Mouse (Mus musculus): Measurements from ENCODE around the gene Arhgef2. TPM values are rescaled to one million over a fixed set of nuclear protein-coding genes. Genes with fewer than 3 reads are reported as not detected.
A peak's percentile ranks its signal among the peaks of the same experiment; 100 is the strongest.
"Not testable (repeated sequence)": the region's sequence is repeated elsewhere in the genome, so short reads cannot be mapped to it uniquely, and the experiment has no call there.

Gene Arhgef2
- polyA plus RNA-seq, 1 experiment from 2014 or later = 123 TPM

DNA sequence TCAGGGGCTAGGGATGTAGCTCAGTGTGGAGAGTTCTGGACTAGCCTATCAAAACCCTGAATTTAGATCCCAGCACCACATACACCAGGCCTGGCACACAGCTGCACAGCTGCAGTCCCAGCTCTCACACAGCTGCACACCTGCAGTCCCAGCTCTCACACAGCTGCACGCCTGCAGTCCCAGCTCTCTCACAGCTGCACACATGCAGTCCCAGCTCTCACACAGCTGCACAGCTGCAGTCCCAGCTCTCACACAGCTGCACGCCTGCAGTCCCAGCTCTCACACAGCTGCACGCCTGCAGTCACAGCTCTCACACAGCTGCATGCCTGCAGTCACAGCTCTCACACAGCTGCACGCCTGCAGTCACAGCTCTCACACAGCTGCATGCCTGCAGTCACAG lies 9.2 kb upstream of the Arhgef2 start:
- not testable (repeated sequence) for H3K36me3 ChIP-seq (ENCODE audit: control insufficient read depth, insufficient read depth, low read length); H3K4me2 ChIP-seq (ENCODE audit: low read depth, low read length); H3K27me3 ChIP-seq (ENCODE audit: control insufficient read depth, insufficient read depth, low read depth, low read length); H3K4me3 ChIP-seq (ENCODE audit: low read length); H3K9ac ChIP-seq (ENCODE audit: low read length); ATAC-seq (ENCODE audit: low read depth); H3K27ac ChIP-seq (ENCODE audit: low read length); H3K9me3 ChIP-seq (ENCODE audit: control insufficient read depth, low read length)
- 78% methylated on average over 4 of the region's 4 CpGs for WGBS
- H3K4me1 ChIP-seq (replicated peaks; ENCODE audit: control insufficient read depth, insufficient read depth, low read length) = peaks cover 17% of the 10 kb centered on the region

DNA sequence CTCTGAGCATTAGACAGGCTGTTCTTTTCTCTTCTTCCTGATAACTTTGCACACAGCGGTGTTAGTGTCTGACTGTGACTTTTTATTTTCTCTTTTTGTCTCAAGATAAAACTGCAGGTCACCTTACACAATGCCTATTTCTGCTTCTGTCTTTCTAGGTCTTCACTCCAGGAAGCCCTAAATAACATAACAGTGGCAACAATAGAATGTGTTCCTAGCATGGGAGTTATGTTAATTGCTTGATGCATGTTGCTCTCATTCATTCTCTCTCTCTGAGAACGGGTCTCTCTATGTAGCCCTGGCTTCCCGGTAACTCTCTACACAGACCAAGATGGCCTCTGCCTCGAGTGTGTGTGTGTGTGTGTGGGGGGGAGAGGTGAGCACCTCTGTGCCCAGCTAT lies 3.3 kb upstream of the Arhgef2 start:
- H3K4me2 ChIP-seq (ENCODE audit: low read depth, low read length) = no peak overlapping the region
- 73% methylated on average over 4 of the region's 4 CpGs for WGBS
- no peaks in the 10 kb centered on the region for H3K9me3 ChIP-seq (ENCODE audit: control insufficient read depth, low read length)
- H3K27me3 ChIP-seq (ENCODE audit: control insufficient read depth, insufficient read depth, low read depth, low read length) = no peaks in the 10 kb centered on the region
- peaks cover 5% of the 10 kb centered on the region; the same call in 1 of the 2 replicates for H3K4me1 ChIP-seq (replicated peaks; ENCODE audit: control insufficient read depth, insufficient read depth, low read length)
- ATAC-seq (ENCODE audit: low read depth) = no peak
- no peaks in the 10 kb centered on the region for H3K36me3 ChIP-seq (ENCODE audit: control insufficient read depth, insufficient read depth, low read length)
- no peak overlapping the region for H3K9ac ChIP-seq (ENCODE audit: low read length)
- H3K4me3 ChIP-seq (ENCODE audit: low read length) = no peak overlapping the region
- no peak overlapping the region for H3K27ac ChIP-seq (ENCODE audit: low read length)

DNA sequence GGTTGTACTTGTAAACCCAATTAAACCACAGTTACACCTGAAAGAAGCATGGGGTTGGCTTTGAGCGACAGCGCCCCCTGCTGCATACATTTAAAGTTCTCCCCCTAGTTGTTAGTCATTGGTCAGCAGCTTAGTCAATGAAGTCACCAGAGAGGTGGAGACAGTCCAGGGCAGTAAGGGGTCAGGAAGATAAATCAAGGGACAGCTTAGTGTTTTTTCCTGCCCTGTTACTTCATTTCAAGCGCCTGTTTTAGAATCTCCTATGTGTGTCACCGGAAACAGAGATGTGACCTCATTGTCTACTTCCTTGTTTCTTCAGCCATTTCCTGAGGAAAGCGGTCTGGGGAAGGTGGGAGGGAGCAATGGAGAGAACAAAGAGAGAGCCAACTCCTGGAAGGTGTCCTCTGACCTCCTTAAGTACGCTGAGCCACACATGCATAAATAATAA lies 2.0 kb upstream of the Arhgef2 start:
- H3K9ac ChIP-seq (ENCODE audit: low read length) = no peak overlapping the region
- peaks cover 9% of the 10 kb centered on the region; the same call in 1 of the 2 replicates for H3K4me1 ChIP-seq (replicated peaks; ENCODE audit: control insufficient read depth, insufficient read depth, low read length)
- no peak overlapping the region for H3K4me3 ChIP-seq (ENCODE audit: low read length)
- no peaks in the 10 kb centered on the region for H3K9me3 ChIP-seq (ENCODE audit: control insufficient read depth, low read length)
- peak overlapping the region; percentile 27 for H3K27ac ChIP-seq (ENCODE audit: low read length)
- peak; percentile 78 for ATAC-seq (ENCODE audit: low read depth)
- WGBS = 15% methylated on average over 6 of the region's 6 CpGs
- H3K27me3 ChIP-seq (ENCODE audit: control insufficient read depth, insufficient read depth, low read depth, low read length) = no peaks in the 10 kb centered on the region
- no peaks in the 10 kb centered on the region for H3K36me3 ChIP-seq (ENCODE audit: control insufficient read depth, insufficient read depth, low read length)
- H3K4me2 ChIP-seq (ENCODE audit: low read depth, low read length) = no peak overlapping the region

DNA sequence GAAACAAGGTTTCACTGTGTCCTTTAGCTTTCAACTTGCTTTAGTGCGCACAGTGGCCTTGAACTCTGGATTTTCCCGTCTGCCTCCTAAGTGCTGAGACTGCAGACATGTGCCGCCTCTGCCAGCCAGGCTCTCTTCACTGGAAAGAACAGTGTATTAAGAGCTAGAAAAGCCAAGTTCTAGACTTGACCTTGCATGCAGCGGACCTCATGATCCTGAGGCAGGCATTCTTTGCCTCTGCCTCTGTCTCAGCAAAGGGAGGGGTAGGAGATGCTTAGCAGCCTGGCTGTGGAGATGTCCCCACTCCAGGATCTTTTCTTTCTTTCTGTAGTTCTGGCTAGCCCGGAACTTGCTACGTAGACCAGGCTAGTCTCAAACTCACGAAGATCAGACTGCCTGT lies 903 bp upstream of the Arhgef2 start:
- no peak overlapping the region for H3K27ac ChIP-seq (ENCODE audit: low read length)

DNA sequence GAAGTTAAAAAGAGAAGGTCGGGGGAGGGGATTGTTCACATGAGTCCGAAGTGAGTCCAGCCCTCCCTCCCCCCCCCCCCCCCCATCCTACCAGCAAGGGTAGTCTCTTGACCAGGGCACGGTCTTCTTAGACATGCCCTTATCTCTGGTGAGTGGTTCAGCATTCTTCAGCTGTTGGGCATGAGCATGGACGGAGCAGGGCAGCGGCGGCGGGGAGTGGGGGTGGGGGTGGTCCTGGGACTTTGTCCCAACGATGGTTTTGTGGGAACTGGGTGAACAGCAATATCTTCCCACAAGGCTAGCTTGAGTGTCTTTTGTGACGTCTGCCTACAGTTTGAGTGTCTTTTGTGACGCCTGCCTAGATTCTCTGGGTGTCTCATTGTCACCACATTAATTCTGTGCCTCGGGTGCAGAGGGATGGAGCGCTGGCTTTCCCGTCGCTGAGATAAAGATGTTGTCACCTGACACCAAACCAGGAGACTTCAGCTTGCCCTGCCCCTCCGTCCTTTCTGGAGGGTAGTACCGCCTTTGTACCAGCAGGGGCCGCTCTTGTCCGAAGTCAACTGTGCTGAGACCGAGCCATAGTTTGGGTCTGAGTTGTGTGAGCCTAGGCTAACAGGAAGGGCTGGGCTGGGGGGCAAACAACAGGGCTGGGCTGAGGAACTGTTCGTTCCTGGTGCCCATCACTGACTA lies 1.4 kb downstream of the Arhgef2 start:
- peak overlapping the region; percentile 51 for H3K4me2 ChIP-seq (ENCODE audit: low read depth, low read length)
- H3K27ac ChIP-seq (ENCODE audit: low read length) = no peak overlapping the region
- peak overlapping the region; percentile 57 for H3K9ac ChIP-seq (ENCODE audit: low read length)
- H3K4me1 ChIP-seq (replicated peaks; ENCODE audit: control insufficient read depth, insufficient read depth, low read length) = peaks cover 9% of the 10 kb centered on the region; the same call in 1 of the 2 replicates
- no peaks in the 10 kb centered on the region for H3K36me3 ChIP-seq (ENCODE audit: control insufficient read depth, insufficient read depth, low read length)
- peak overlapping the region; percentile 26 for H3K4me3 ChIP-seq (ENCODE audit: low read length)
- H3K9me3 ChIP-seq (ENCODE audit: control insufficient read depth, low read length) = no peaks in the 10 kb centered on the region
- WGBS = under 1% methylated on average over 20 of the region's 20 CpGs
- no peaks in the 10 kb centered on the region for H3K27me3 ChIP-seq (ENCODE audit: control insufficient read depth, insufficient read depth, low read depth, low read length)
- ATAC-seq (ENCODE audit: low read depth) = peak; percentile 85

More for the DNA sequence above, 903 bp upstream of the Arhgef2 start:
- Histone ChIP-seq H3K9me3 (ENCODE audit: control insufficient read depth, low read length) (no peaks in the 10 kb centered on the region), H3K27me3 (ENCODE audit: control insufficient read depth, insufficient read depth, low read depth, low read length) (no peaks in the 10 kb centered on the region), H3K36me3 (ENCODE audit: control insufficient read depth, insufficient read depth, low read length) (no peaks in the 10 kb centered on the region), H3K9ac (ENCODE audit: low read length) (no peak overlapping the region), H3K4me2 (ENCODE audit: low read depth, low read length) (no peak overlapping the region), H3K4me3 (ENCODE audit: low read length) (no peak overlapping the region), H3K4me1 (replicated peaks; ENCODE audit: control insufficient read depth, insufficient read depth, low read length) (peaks cover 9% of the 10 kb centered on the region; the same call in 1 of the 2 replicates)
- ATAC-seq (ENCODE audit: low read depth) = no peak
- WGBS = 91% methylated on average over 7 of the region's 7 CpGs

DNA sequence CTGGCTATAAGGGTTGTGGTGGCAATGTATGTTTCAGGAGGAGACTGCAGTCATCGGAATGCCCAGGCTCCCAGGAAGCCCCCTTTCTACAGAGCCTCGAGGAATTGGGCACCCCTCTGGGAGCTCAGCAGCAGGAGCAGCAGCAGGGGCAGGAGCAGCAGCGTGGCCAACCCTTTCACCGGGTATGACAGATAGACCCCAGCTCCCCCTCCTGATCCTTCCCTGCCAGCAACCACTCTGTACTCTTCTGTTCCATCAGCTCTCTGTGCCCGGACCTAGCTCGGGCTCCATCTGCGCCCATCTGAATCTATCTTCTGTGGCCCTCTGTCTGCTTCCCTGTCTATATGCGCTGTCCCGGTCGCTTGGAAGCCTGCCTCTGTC lies 2.0 kb downstream of the Arhgef2 start:
- H3K27ac ChIP-seq (ENCODE audit: low read length) = no peak overlapping the region
- H3K27me3 ChIP-seq (ENCODE audit: control insufficient read depth, insufficient read depth, low read depth, low read length) = no peaks in the 10 kb centered on the region
- peak; percentile 19; the same call in 1 of the 2 replicates for ATAC-seq (ENCODE audit: low read depth)
- no peaks in the 10 kb centered on the region for H3K9me3 ChIP-seq (ENCODE audit: control insufficient read depth, low read length)
- no peaks in the 10 kb centered on the region for H3K36me3 ChIP-seq (ENCODE audit: control insufficient read depth, insufficient read depth, low read length)
- peaks cover 9% of the 10 kb centered on the region; the same call in 1 of the 2 replicates for H3K4me1 ChIP-seq (replicated peaks; ENCODE audit: control insufficient read depth, insufficient read depth, low read length)
- peak overlapping the region; percentile 57 for H3K9ac ChIP-seq (ENCODE audit: low read length)
- H3K4me2 ChIP-seq (ENCODE audit: low read depth, low read length) = peak overlapping the region; percentile 51
- peak overlapping the region; percentile 26 for H3K4me3 ChIP-seq (ENCODE audit: low read length)
- WGBS = 29% methylated on average over 10 of the region's 10 CpGs

DNA sequence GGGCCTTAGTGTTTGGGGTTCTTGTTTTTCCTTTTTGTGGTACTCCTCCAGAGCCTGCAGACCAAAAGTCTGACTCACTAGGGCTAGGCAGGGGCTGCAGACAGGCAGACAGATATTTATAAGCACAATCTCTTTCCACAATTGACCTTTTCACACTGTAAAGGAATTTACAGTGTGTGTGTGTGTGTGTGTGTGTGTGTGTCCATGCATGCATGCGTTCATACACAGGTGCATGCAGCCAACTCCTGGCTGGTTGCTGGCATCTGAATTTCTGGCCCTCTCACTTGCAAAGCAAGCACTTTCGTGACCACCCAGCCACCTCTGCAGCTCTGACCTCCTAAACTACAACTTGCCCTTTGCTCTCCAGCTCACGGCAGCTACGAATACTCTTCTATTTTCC lies 3.3 kb downstream of the Arhgef2 start:
- no peak overlapping the region for H3K27ac ChIP-seq (ENCODE audit: low read length)
- 48% methylated on average over 4 of the region's 4 CpGs for WGBS
- no peak overlapping the region for H3K4me2 ChIP-seq (ENCODE audit: low read depth, low read length)
- no peaks in the 10 kb centered on the region for H3K36me3 ChIP-seq (ENCODE audit: control insufficient read depth, insufficient read depth, low read length)
- no peaks in the 10 kb centered on the region for H3K9me3 ChIP-seq (ENCODE audit: control insufficient read depth, low read length)
- no peak overlapping the region for H3K4me3 ChIP-seq (ENCODE audit: low read length)
- ATAC-seq (ENCODE audit: low read depth) = no peak
- H3K9ac ChIP-seq (ENCODE audit: low read length) = no peak overlapping the region
- peaks cover 9% of the 10 kb centered on the region; the same call in 1 of the 2 replicates for H3K4me1 ChIP-seq (replicated peaks; ENCODE audit: control insufficient read depth, insufficient read depth, low read length)
- H3K27me3 ChIP-seq (ENCODE audit: control insufficient read depth, insufficient read depth, low read depth, low read length) = no peaks in the 10 kb centered on the region

DNA sequence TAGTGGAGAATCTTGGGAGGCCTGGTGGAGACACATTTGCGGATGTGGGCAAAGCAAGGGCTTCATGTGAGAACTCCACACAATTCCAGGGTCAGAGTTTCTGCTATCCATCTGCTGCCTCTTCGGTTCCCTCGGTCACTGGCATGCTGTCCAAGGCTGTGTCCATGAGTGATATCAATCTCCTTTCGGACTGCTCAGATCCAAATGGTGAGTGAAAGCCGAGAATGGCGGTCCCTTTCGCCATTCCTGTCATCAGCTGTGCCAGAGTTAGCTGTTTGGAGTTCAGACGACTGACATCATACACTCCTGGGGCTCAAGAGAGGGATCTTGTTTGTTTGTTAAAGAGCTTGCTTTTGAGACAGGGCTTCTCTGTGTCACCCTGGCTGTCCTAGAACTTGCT lies 8.7 kb downstream of the Arhgef2 start:
- H3K36me3 ChIP-seq (ENCODE audit: control insufficient read depth, insufficient read depth, low read length) = no peaks in the 10 kb centered on the region
- H3K4me3 ChIP-seq (ENCODE audit: low read length) = no peak overlapping the region
- H3K27ac ChIP-seq (ENCODE audit: low read length) = no peak overlapping the region
- no peaks in the 10 kb centered on the region for H3K9me3 ChIP-seq (ENCODE audit: control insufficient read depth, low read length)
- H3K27me3 ChIP-seq (ENCODE audit: control insufficient read depth, insufficient read depth, low read depth, low read length) = no peaks in the 10 kb centered on the region
- peaks cover 17% of the 10 kb centered on the region for H3K4me1 ChIP-seq (replicated peaks; ENCODE audit: control insufficient read depth, insufficient read depth, low read length)
- WGBS = 56% methylated on average over 8 of the region's 8 CpGs
- H3K4me2 ChIP-seq (ENCODE audit: low read depth, low read length) = no peak overlapping the region
- ATAC-seq (ENCODE audit: low read depth) = no peak
- H3K9ac ChIP-seq (ENCODE audit: low read length) = no peak overlapping the region

DNA sequence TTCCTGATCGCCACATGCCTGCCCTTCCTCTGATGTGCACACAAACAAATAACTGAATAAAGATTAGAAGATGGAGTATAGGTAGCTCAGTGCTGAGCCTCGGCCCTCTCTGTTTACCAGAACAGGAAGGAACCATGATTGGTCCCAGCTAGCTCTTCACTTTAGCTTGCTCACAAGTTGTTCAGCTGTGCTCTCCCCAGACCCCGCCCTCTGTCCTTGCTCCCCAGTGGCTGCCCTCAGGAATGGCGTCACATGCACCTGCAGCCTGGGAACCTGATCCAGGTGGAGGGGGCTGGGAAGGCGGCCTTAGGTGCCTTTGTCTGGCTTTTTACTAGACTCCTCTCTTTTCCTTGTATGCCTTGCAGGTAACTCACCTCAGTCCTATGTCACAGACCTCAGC lies 9.4 kb downstream of the Arhgef2 start:
- H3K36me3 ChIP-seq (ENCODE audit: control insufficient read depth, insufficient read depth, low read length) = no peaks in the 10 kb centered on the region
- H3K4me3 ChIP-seq (ENCODE audit: low read length) = no peak overlapping the region
- no peaks in the 10 kb centered on the region for H3K27me3 ChIP-seq (ENCODE audit: control insufficient read depth, insufficient read depth, low read depth, low read length)
- H3K27ac ChIP-seq (ENCODE audit: low read length) = peak overlapping the region; percentile 0
- H3K4me1 ChIP-seq (replicated peaks; ENCODE audit: control insufficient read depth, insufficient read depth, low read length) = peaks cover 24% of the 10 kb centered on the region
- H3K4me2 ChIP-seq (ENCODE audit: low read depth, low read length) = peak overlapping the region; percentile 29
- 53% methylated on average over 5 of the region's 5 CpGs for WGBS
- 0 out of 2 replicates have a peak overlapping the region, but pooled peaks have one; percentile 21 for H3K9ac ChIP-seq (ENCODE audit: low read length)
- ATAC-seq (ENCODE audit: low read depth) = peak; percentile 74
- H3K9me3 ChIP-seq (ENCODE audit: control insufficient read depth, low read length) = no peaks in the 10 kb centered on the region
